Mouse (Mus musculus): ENCODE results near the gene Rapgef1. TPM values are rescaled to one million over a fixed set of nuclear protein-coding genes. Genes with fewer than 3 reads are reported as not detected.

Gene Rapgef1
- polyA plus RNA-seq, 1 experiment from 2014 or later, result 11.3 TPM

DNA sequence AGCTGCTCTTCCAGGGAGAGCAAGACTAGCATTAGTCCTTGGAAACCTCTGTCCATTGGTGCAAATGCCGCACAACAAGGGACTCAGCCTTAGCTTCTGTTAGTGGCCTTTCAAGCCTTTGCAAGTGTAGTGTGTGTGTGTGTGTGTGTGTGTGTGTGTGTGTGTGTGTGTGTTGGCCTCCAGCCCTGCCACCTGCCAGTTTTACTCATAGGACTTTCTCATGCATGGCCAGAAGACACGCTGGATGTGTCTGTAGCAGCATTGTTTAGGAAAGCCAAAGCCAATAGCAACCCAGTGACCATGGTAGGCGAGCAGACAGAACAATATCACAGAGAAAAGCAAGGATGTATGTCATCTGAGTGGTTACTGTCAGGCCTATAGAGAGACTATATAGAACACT lies 52.3 kb downstream of the Rapgef1 start:
- Histone ChIP-seq H3K4me2 (ENCODE audit: low read depth, low read length) (no peak overlapping the region), H3K27ac (ENCODE audit: low read length) (peak overlapping the region; percentile 66; the same call in 1 of the 2 replicates), H3K9me3 (replicated peaks; ENCODE audit: control insufficient read depth, low read length) (no peaks in the 10 kb centered on the region), H3K4me3 (ENCODE audit: low read length) (no peak overlapping the region), H3K4me1 (ENCODE audit: control insufficient read depth, insufficient read depth, low read length) (peaks cover 58% of the 10 kb centered on the region), H3K27me3 (ENCODE audit: control insufficient read depth, insufficient read depth, low read length) (no peaks in the 10 kb centered on the region), H3K36me3 (ENCODE audit: control insufficient read depth, insufficient read depth) (no peaks in the 10 kb centered on the region), H3K9ac (ENCODE audit: low read length) (no peak overlapping the region)
- ATAC-seq (replicated peaks; ENCODE audit: extremely low read depth, insufficient read depth, low FRiP score), result no peak
- WGBS, result 91% methylated on average over 3 of the region's 3 CpGs

- H3K4me1 ChIP-seq (ENCODE audit: control insufficient read depth, insufficient read depth, low read length), result peaks cover 50% of the 10 kb centered on the region
- H3K9me3 ChIP-seq (replicated peaks; ENCODE audit: control insufficient read depth, low read length), result no peaks in the 10 kb centered on the region
- 76% methylated on average over 7 of the region's 7 CpGs for WGBS
- H3K27me3 ChIP-seq (ENCODE audit: control insufficient read depth, insufficient read depth, low read length), result no peaks in the 10 kb centered on the region
- no peaks in the 10 kb centered on the region for H3K36me3 ChIP-seq (ENCODE audit: control insufficient read depth, insufficient read depth)
- H3K4me2 ChIP-seq (ENCODE audit: low read depth, low read length), result no peak overlapping the region
- no peak overlapping the region for H3K27ac ChIP-seq (ENCODE audit: low read length)
- H3K4me3 ChIP-seq (ENCODE audit: low read length), result no peak overlapping the region
- no peak for ATAC-seq (replicated peaks; ENCODE audit: extremely low read depth, insufficient read depth, low FRiP score)
- H3K9ac ChIP-seq (ENCODE audit: low read length), result no peak overlapping the region
Observed at GRCm38 (mm10) chr2:29672746-29673536, 53.4 kb downstream of the Rapgef1 start.

DNA sequence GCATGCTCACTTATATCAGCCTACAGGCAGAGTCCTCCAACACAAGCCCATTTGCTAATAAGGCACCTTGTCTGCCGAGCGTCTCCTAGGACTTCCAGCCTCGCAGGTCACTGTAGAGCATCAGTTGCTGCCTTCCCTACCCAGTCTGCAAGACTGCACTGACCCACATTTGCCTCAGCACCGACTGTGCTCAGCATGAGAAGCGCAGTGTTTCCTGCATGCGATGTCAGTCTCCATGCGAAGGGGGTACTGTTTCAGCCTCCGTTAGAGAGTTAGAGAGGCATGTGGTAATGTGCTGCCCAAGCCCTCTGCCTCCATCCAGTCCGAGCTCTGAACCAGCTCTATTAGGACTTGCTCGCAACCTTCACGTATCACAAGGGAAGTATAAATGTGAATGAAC lies 54.6 kb downstream of the Rapgef1 start:
- Histone ChIP-seq H3K27ac (ENCODE audit: low read length) (no peak overlapping the region), H3K36me3 (ENCODE audit: control insufficient read depth, insufficient read depth) (no peaks in the 10 kb centered on the region), H3K4me2 (ENCODE audit: low read depth, low read length) (no peak overlapping the region), H3K9ac (ENCODE audit: low read length) (no peak overlapping the region), H3K27me3 (ENCODE audit: control insufficient read depth, insufficient read depth, low read length) (no peaks in the 10 kb centered on the region), H3K9me3 (replicated peaks; ENCODE audit: control insufficient read depth, low read length) (no peaks in the 10 kb centered on the region), H3K4me1 (ENCODE audit: control insufficient read depth, insufficient read depth, low read length) (peaks cover 48% of the 10 kb centered on the region), H3K4me3 (ENCODE audit: low read length) (no peak overlapping the region)
- 84% methylated on average over 11 of the region's 11 CpGs for WGBS
- ATAC-seq (replicated peaks; ENCODE audit: extremely low read depth, insufficient read depth, low FRiP score), result no peak

DNA sequence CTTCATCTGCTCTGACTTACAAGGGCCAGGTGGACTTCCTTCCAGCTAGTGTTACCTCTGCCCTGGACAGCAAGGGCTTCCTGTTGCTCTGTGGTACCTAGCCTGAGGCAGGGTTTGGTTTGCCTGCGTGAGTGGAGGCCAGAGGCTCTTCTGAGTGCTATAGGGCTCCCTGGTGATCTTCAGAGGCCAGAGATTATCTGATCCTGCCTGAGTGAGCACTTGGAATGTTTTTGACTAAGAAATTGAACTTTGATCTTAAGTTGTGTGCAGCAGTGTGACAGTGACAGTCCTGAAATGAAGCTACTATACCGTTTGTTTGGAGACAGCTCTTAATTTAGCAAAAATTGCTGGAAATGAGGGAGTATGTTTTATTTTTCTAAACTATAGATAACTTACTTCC lies 55.0 kb downstream of the Rapgef1 start:
- H3K4me3 ChIP-seq (ENCODE audit: low read length), result no peak overlapping the region
- no peak overlapping the region for H3K4me2 ChIP-seq (ENCODE audit: low read depth, low read length)
- 61% methylated on average over 2 of the region's 2 CpGs for WGBS
- H3K27ac ChIP-seq (ENCODE audit: low read length), result no peak overlapping the region
- no peaks in the 10 kb centered on the region for H3K9me3 ChIP-seq (replicated peaks; ENCODE audit: control insufficient read depth, low read length)
- H3K36me3 ChIP-seq (ENCODE audit: control insufficient read depth, insufficient read depth), result no peaks in the 10 kb centered on the region
- no peaks in the 10 kb centered on the region for H3K27me3 ChIP-seq (ENCODE audit: control insufficient read depth, insufficient read depth, low read length)
- H3K4me1 ChIP-seq (ENCODE audit: control insufficient read depth, insufficient read depth, low read length), result peaks cover 46% of the 10 kb centered on the region
- H3K9ac ChIP-seq (ENCODE audit: low read length), result no peak overlapping the region
- ATAC-seq (replicated peaks; ENCODE audit: extremely low read depth, insufficient read depth, low FRiP score), result no peak

DNA sequence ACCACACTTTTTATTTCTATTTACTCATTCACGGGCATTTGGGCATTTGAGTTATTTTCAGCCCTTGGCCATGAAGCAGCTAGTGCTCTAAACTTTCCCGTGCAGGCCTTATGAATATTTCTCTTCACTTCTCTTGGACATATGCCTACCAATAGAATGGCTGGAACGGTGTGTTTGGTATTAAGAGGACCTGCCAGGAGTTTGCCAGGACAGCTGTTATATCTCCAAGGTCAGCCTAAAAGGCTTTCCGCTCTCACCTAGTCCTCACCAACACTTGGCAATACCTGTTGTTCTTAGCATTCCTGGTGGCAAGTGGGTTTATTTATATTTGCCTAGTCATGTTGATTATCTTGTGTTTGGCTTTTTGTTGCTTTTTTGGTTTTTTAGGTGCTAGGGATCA lies 56.3 kb downstream of the Rapgef1 start:
- H3K9me3 ChIP-seq (replicated peaks; ENCODE audit: control insufficient read depth, low read length), result no peaks in the 10 kb centered on the region
- H3K36me3 ChIP-seq (ENCODE audit: control insufficient read depth, insufficient read depth), result no peaks in the 10 kb centered on the region
- H3K4me2 ChIP-seq (ENCODE audit: low read depth, low read length), result no peak overlapping the region
- H3K27me3 ChIP-seq (ENCODE audit: control insufficient read depth, insufficient read depth, low read length), result no peaks in the 10 kb centered on the region
- no peak overlapping the region for H3K27ac ChIP-seq (ENCODE audit: low read length)
- 47% methylated on average over 4 of the region's 4 CpGs for WGBS
- H3K4me1 ChIP-seq (ENCODE audit: control insufficient read depth, insufficient read depth, low read length), result peaks cover 33% of the 10 kb centered on the region
- no peak overlapping the region for H3K4me3 ChIP-seq (ENCODE audit: low read length)
- no peak overlapping the region for H3K9ac ChIP-seq (ENCODE audit: low read length)
- ATAC-seq (replicated peaks; ENCODE audit: extremely low read depth, insufficient read depth, low FRiP score), result no peak

- no peak for ATAC-seq (replicated peaks; ENCODE audit: extremely low read depth, insufficient read depth, low FRiP score)
Observed at GRCm38 (mm10) chr2:29676513-29676912, 57.0 kb downstream of the Rapgef1 start.

GRCm38 (mm10) chr2:29677842-29678241 lies 58.3 kb downstream of the Rapgef1 start:
- Histone ChIP-seq H3K9ac (ENCODE audit: low read length) (no peak overlapping the region), H3K27me3 (ENCODE audit: control insufficient read depth, insufficient read depth, low read length) (no peaks in the 10 kb centered on the region), H3K4me1 (ENCODE audit: control insufficient read depth, insufficient read depth, low read length) (peaks cover 15% of the 10 kb centered on the region), H3K4me3 (ENCODE audit: low read length) (no peak overlapping the region), H3K36me3 (ENCODE audit: control insufficient read depth, insufficient read depth) (no peaks in the 10 kb centered on the region), H3K27ac (ENCODE audit: low read length) (no peak overlapping the region), H3K9me3 (replicated peaks; ENCODE audit: control insufficient read depth, low read length) (no peaks in the 10 kb centered on the region), H3K4me2 (ENCODE audit: low read depth, low read length) (no peak overlapping the region)
- no peak for ATAC-seq (replicated peaks; ENCODE audit: extremely low read depth, insufficient read depth, low FRiP score)
- WGBS, result 53% methylated on average over 5 of the region's 5 CpGs

More at GRCm38 (mm10) chr2:29676513-29676912, 57.0 kb downstream of the Rapgef1 start:
- H3K27me3 ChIP-seq (ENCODE audit: control insufficient read depth, insufficient read depth, low read length), result no peaks in the 10 kb centered on the region
- H3K4me1 ChIP-seq (ENCODE audit: control insufficient read depth, insufficient read depth, low read length), result peaks cover 27% of the 10 kb centered on the region
- H3K9ac ChIP-seq (ENCODE audit: low read length), result no peak overlapping the region
- H3K27ac ChIP-seq (ENCODE audit: low read length), result 0 out of 2 replicates have a peak overlapping the region, but pooled peaks have one; percentile 9
- WGBS, result 54% methylated on average over 6 of the region's 6 CpGs
- H3K4me2 ChIP-seq (ENCODE audit: low read depth, low read length), result no peak overlapping the region
- no peaks in the 10 kb centered on the region for H3K9me3 ChIP-seq (replicated peaks; ENCODE audit: control insufficient read depth, low read length)
- H3K36me3 ChIP-seq (ENCODE audit: control insufficient read depth, insufficient read depth), result no peaks in the 10 kb centered on the region
- H3K4me3 ChIP-seq (ENCODE audit: low read length), result no peak overlapping the region

DNA sequence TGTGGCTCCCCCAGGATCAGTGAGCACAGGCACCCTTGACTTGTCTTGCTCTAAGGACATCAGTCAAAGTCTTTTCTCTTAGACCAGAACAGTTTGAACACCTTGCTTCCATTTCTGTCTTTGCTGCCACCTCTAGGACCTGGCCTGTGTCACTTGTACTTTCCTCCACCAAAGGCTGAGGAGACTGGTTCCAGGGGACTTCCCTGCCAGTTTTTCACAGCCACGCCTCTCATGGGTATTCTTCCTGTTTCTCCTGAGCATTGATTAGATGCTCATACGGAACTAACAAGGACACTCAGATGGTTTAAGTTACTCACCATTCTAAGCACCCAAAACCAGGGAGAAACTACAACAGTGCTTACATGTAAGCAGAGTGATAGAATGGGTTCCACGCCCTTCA lies 59.0 kb downstream of the Rapgef1 start:
- 72% methylated on average over 3 of the region's 3 CpGs for WGBS
- H3K4me3 ChIP-seq (ENCODE audit: low read length), result no peak overlapping the region
- H3K4me1 ChIP-seq (ENCODE audit: control insufficient read depth, insufficient read depth, low read length), result peaks cover 15% of the 10 kb centered on the region
- no peak overlapping the region for H3K9ac ChIP-seq (ENCODE audit: low read length)
- H3K4me2 ChIP-seq (ENCODE audit: low read depth, low read length), result no peak overlapping the region
- H3K27ac ChIP-seq (ENCODE audit: low read length), result no peak overlapping the region
- no peaks in the 10 kb centered on the region for H3K9me3 ChIP-seq (replicated peaks; ENCODE audit: control insufficient read depth, low read length)
- no peak for ATAC-seq (replicated peaks; ENCODE audit: extremely low read depth, insufficient read depth, low FRiP score)
- H3K27me3 ChIP-seq (ENCODE audit: control insufficient read depth, insufficient read depth, low read length), result no peaks in the 10 kb centered on the region
- no peaks in the 10 kb centered on the region for H3K36me3 ChIP-seq (ENCODE audit: control insufficient read depth, insufficient read depth)

GRCm38 (mm10) chr2:29679710-29680584 lies 60.4 kb downstream of the Rapgef1 start:
- no peak overlapping the region for H3K27ac ChIP-seq (ENCODE audit: low read length)
- 81% methylated on average over 6 of the region's 6 CpGs for WGBS
- no peaks in the 10 kb centered on the region for H3K36me3 ChIP-seq (ENCODE audit: control insufficient read depth, insufficient read depth)
- no peak overlapping the region for H3K9ac ChIP-seq (ENCODE audit: low read length)
- H3K4me3 ChIP-seq (ENCODE audit: low read length), result no peak overlapping the region
- H3K9me3 ChIP-seq (replicated peaks; ENCODE audit: control insufficient read depth, low read length), result no peaks in the 10 kb centered on the region
- H3K4me1 ChIP-seq (ENCODE audit: control insufficient read depth, insufficient read depth, low read length), result peaks cover 15% of the 10 kb centered on the region
- no peaks in the 10 kb centered on the region for H3K27me3 ChIP-seq (ENCODE audit: control insufficient read depth, insufficient read depth, low read length)
- H3K4me2 ChIP-seq (ENCODE audit: low read depth, low read length), result no peak overlapping the region
- no peak for ATAC-seq (replicated peaks; ENCODE audit: extremely low read depth, insufficient read depth, low FRiP score)

Measured in heart, embryonic 16.5 days (tissue).